Mouse (Mus musculus) embryo, embryonic 10.5 days (tissue): Measurements from ENCODE around the gene Olfr1161.
"Not testable (repeated sequence)": the region's sequence is repeated elsewhere in the genome, so short reads cannot be mapped to it uniquely, and the experiment has no call there.

Source experiments
- DNase-seq: peaks from one replicate; pipeline ENCODE4 v3.0.0-alpha.2; 2015; ENCODE audit warnings: low spot score

Olfr1161 gene

GRCm38 (mm10) chr2:88022474-88022873 lies at the start of gene Olfr1161:
Olfr1161 (plus strand) TSS chr2:88022774.
- DNase-seq = not testable (repeated sequence)

- no peak for DNase-seq
Measured at GRCm38 (mm10) chr2:87974563-87974962, 48.0 kb upstream of the Olfr1161 start, which contains the start of gene Olfr74. Olfr74 (minus strand) TSS chr2:87974663.

- no peak for DNase-seq
Measured at GRCm38 (mm10) chr2:87989813-87990212, 32.8 kb upstream of the Olfr1161 start, which contains the start of gene Olfr1158. Olfr1158 (plus strand) TSS chr2:87990113.

GRCm38 (mm10) chr2:88007515-88008318 lies 14.9 kb upstream of the Olfr1161 start, which contains the start of gene Olfr1160:
Olfr1160 (minus strand) TSS chr2:88008268.
- DNase-seq = no peak

- no peak for DNase-seq
Measured at GRCm38 (mm10) chr2:88037599-88037998, 15.0 kb downstream of the Olfr1161 start, which contains the start of gene Olfr73. Olfr73 (minus strand) TSS chr2:88037699.

GRCm38 (mm10) chr2:88051029-88051428 lies 28.5 kb downstream of the Olfr1161 start, which contains the start of gene Olfr1162:
Olfr1162 (minus strand) TSS chr2:88051129.
- DNase-seq = no peak

GRCm38 (mm10) chr2:88063587-88063986 lies 41.0 kb downstream of the Olfr1161 start:
- DNase-seq = no peak

GRCm38 (mm10) chr2:88071730-88072129 lies 49.2 kb downstream of the Olfr1161 start, which contains the start of gene Olfr1163:
Olfr1163 (minus strand) TSS chr2:88071830.
- no peak for DNase-seq
